Mouse (Mus musculus) mesoderm, embryonic 11.5 days (tissue): Measurements from ENCODE around the gene Lifr.

Source experiments
- DNase-seq: peaks from one replicate; pipeline ENCODE4 v3.0.0-alpha.2; 2012; ENCODE audit warnings: low read depth, low spot score

Lifr gene

DNA sequence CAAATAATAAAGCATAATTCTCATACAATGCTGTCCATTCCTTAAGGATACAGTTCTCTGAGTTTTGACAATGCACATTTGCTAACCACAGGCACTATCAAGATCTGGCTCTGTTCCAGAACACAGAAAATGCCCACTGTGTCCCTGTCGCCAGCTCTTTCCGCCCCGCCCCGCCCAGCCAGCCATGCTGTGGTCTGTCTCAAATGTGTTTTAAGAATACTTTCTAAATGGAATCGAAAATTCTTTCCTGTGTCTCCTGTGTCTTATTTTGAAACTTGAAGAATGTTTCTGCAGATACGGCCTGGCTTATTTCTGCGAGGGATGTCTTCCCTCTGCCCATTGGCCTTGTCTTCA lies 64.3 kb downstream of the Lifr start:
- DNase-seq: no peak

DNA sequence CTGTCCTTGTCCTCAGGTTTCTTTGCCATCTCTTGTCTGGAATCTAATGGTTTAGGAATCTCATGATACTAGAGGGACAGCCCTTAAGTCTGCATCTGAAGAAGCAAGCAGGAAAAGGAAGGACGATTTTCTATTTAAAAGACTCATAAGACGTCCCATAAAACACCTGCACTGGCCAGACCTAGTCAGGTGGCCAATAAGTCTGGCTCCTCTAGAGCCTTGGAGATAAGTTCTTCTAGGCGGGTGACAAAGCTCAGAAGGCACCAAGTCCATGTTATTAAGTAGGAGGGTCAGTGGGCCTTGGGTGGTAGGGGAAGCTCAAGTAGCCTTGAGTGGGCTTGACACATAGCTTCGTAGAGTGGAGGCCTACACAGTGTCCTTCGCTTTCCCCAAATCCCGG lies 67.2 kb downstream of the Lifr start:
- DNase-seq: no peak

DNA sequence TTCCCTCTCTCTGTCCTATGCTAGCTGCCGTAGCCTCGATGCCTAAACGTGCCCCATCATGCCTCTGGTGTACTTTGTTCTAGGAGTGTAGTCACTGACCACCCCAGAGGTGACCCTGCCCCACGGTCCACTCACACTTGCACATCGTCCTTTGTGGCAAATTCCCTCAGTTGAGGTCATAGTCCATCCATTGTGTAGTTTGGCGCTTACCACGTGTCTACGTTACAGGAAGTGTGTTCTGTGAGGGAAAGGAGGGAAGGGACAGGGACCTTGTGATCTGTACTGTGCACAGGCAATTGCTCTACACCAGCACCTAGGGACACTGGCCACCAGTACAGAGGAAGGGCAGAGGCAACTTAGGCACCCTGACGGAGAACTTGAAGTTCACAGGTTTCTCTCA lies 69.5 kb downstream of the Lifr start:
- DNase-seq: no peak

GRCm38 (mm10) chr15:7160321-7160720 lies 69.9 kb downstream of the Lifr start:
- no peak for DNase-seq

GRCm38 (mm10) chr15:7163851-7164250 lies 73.4 kb downstream of the Lifr start:
- no peak for DNase-seq

DNA sequence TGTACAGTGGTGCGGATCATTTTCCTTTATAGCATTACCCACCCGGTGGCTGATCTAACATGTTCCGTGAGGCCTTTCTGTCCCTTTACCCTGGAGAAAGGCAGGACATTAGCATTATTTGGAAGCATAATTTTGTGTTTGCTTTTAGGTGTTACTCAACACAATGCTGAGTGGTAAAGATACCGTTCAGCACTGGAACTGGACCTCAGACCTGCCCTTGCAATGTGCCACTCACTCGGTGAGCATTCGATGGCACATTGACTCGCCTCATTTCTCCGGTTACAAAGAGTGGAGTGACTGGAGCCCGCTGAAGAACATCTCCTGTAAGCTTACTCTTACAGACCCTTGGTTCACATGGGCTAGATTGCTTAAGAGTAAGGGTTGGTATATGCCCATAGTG lies 76.3 kb downstream of the Lifr start:
- DNase-seq: no peak

- peak; percentile 16 for DNase-seq
These were observed 77.0 kb downstream of the Lifr start for GRCm38 (mm10) chr15:7167238-7167905.

DNA sequence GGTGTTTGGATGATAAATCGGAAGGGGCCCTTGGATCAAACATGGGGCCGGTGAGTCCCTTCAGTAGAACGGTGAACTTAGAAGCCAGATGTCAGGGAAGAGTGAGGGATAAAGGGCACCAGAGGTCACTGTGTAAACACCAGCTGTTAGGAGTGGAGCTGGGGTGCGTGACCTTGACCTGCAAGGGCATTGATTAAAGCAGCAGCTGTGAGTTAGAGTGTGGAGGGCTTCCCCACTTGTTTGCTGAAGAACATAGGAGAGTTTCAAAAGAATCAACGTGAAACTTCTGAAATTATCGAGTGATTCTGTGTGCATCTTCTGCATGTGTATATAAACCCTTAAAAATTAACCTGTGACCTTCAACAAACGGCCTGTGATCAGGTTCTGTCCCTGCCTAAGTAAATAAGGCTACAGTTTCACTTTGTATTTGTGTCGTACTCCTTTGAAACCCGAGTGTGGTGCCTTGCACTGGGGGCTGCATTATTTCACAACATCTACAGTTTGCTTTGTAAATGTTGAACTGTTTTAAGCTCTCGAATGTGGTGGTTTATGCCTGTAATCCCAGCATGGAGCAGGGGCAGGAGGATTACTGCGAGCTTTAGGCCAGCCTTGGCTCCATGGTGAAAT lies 77.6 kb downstream of the Lifr start:
- DNase-seq: peak; percentile 45

- DNase-seq: no peak
These were observed 82.5 kb downstream of the Lifr start for GRCm38 (mm10) chr15:7172875-7173274.

DNA sequence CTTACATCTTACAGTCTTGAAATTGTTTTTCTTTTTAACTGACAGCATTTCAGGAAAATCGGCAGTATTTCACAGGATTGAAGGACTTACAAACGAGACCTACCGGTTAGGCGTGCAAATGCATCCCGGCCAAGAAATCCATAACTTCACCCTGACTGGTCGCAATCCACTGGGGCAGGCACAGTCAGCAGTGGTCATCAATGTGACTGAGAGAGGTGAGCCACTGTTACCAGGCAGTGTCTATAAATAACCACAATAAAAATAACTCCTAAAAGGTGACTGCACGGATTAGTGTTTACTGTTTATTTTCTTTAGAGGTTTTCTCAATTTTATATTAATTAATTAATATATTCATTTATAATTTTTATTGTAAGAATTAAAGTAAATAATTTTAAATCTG lies 82.9 kb downstream of the Lifr start:
- DNase-seq: no peak

GRCm38 (mm10) chr15:7173776-7174175 lies 83.4 kb downstream of the Lifr start:
- no peak for DNase-seq

DNA sequence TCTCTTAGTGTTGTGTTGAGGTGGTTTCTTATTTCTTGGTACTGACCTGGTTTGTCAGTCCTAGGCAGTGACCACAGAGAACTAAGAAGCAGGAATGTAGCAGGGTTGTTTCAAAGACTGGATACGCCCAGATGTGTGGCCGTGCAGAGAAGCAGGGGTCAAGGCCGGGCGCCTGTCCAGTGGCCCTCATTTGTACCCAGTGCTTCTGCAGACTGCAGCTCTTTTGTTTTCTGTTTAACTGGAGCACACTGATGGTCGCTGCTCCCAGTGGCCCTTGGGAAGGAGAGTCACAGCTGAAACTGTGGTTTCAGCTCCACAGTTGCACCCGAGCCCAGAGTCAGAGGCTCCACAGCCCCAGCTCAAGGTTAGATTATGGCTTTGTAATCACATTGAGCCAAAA lies 90.2 kb downstream of the Lifr start:
- DNase-seq: no peak

DNA sequence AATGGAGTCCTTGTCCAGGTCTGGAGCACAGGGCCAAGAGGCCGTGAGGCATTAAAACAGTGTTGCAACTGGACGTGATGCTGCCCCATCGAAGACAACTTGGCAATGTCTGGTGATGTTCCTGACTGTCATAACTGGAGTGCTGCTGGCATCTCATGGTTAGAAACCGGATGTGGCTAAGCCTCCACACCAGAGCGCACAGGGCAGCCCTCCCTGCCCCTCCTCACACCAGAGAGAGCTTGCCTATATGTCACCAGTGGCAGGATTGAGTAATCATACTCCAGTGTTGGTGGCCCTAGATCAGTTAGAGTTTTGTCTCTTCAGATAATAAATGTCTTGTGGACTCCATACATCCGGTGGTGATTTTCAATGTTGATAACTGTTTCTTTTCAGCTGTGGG lies 97.3 kb downstream of the Lifr start:
- DNase-seq: no peak

DNA sequence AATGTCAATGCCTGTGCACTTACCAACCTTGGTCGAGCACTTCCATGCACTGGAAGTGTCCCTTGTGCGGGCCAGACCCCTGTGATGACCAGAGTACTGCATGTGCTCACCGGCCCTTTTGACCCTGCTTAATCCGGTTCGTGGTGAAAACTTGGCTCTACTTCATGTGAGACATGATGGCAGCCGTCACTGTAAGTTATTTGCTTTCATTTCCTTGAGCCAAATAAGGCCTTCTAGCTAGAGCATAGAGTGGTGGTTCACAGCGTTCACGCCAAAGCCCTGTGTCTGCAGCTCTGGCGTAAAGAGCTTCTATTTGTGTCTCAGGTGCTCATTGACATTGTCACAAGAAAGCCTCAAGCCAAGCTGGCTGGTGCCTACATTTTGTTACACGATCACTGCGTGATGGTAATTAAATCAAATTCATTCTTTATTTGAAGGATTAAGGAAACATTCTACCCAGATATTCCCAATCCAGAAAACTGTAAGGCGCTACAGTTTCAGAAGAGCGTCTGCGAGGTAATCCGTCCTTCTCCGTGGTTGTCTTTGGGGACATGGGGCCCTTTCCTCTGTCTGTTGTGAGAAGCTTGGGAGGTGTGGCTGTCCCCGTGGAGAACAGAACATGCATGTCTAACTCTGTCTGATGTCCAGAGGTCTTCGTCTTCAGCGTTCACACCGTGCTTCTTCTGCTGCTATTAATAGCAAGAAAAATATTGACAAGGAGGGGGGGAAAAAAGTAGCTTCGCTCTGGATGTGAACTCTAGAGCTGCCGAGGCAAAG lies 99.5 kb downstream of the Lifr start:
- DNase-seq: no peak

GRCm38 (mm10) chr15:7191074-7191473 lies 100.7 kb downstream of the Lifr start:
- no peak for DNase-seq

GRCm38 (mm10) chr15:7192582-7192981 lies 102.2 kb downstream of the Lifr start:
- DNase-seq: no peak

GRCm38 (mm10) chr15:7194147-7194720 lies 103.8 kb downstream of the Lifr start:
- DNase-seq: peak; percentile 76

- DNase-seq: peak; percentile 58
These were observed 104.4 kb downstream of the Lifr start for GRCm38 (mm10) chr15:7194748-7195221.

DNA sequence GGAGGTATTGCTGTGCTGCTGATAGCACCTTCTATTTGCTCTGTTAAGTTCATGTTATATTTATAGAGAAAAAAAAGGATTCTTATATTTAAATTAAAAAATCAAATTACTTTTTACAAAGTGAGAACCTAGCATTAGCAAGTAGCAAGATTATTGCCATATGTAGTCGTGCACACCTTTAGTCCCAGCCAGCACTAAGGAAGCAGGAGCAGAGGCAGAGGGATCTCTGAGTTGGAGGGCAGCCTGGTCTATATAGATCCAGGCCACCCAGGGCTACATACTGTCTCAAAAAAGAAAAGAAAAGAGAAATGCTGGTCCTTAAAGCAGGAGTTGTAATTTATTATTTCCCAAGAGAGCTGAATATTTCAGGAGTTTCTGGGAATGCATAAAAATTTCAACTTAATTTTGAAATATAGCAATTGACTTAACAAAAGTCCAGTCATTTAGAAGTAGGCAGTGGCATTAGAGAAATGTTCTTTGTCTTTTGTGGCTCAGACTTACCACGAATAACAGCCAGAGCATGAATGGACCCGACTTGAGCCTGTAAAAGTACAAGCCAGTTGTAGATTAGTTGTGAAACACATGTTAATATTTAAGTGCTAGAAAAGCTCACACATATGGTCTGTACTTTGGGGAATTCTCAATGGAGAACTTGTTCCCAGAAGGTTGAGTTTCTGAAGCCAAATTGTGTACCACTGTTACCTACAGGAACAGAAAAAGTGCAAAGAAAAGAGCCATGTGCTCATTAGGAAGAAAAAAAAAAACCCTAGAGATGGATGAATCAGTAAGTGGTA lies 107.4 kb downstream of the Lifr start:
- DNase-seq: no peak

DNA sequence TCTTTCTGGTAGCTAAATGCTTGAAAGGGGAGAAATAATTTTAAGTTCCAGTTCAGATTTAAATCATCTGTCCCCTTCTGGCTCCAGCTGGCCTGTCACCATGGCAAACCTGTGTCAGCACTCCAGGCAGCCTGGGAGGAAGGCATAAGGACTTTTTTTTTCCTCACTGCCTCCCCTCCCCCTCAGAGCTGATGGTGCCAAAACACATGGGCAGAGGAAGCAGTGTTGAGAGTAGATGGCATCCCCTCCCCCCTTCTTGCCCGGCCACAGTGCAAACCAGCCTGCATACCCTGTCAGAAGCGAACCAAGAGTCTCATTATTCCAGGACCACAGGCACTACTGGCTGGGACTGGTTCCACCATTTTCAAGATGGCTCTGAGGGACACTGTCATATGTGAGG lies 108.4 kb downstream of the Lifr start:
- peak; percentile 47 for DNase-seq

DNA sequence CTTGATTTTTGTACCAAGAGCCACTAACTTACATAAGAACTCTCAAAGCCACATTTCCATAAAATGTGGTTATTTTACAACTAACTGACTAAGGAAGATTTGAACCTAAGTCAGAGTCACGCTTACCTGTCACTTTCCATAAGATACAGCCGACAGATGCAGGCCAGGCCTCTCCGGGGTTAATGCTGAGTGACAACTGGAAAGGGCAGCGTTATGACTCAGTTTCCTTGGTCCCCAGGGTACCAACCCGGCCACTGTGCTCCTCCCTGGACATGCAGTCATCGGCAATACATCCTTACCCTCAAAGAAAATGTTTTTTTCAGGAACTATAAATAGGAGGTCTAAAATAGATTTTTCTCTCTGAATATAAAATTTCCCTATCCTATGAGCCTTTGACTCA lies 109.9 kb downstream of the Lifr start:
- DNase-seq: no peak
